Mouse (Mus musculus) forebrain, embryonic 13.5 days (tissue): ENCODE measurements around the gene Tmem50b. TPM values are rescaled to one million over a fixed set of nuclear protein-coding genes. Genes with fewer than 3 reads are reported as not detected.
"Not testable (repeated sequence)": the region's sequence is repeated elsewhere in the genome, so short reads cannot be mapped to it uniquely, and the experiment has no call there.

Experiments
- ATAC-seq: fragments of 200-750 bp; cut with Nextera tagmentation; 2 replicates; pipeline ENCODE4 v1.8.0; 2017
- H3K27ac ChIP-seq: fragments of 300-500 bp; sonication (generic); 2 replicates; pipeline ENCODE4 v1.5.1; 2015; ENCODE audit warnings: inconsistent platforms, mild to moderate bottlenecking, moderate library complexity
- H3K27me3 ChIP-seq: fragments of 300-500 bp; sonication (generic); 2 replicates; pipeline ENCODE4 v1.6.1; 2015; ENCODE audit warnings: mild to moderate bottlenecking, inconsistent platforms
- H3K36me3 ChIP-seq: fragments of 300-500 bp; sonication (generic); 2 replicates; pipeline ENCODE4 v1.6.1; 2015; ENCODE audit warnings: mild to moderate bottlenecking, inconsistent platforms; ENCODE audit not compliant: poor library complexity, severe bottlenecking
- H3K4me1 ChIP-seq: fragments of 300-500 bp; sonication (generic); 2 replicates; pipeline ENCODE4 v1.6.1; 2015; ENCODE audit warnings: inconsistent platforms
- H3K4me2 ChIP-seq: fragments of 300-500 bp; sonication (generic); 2 replicates; pipeline ENCODE4 v1.6.1; 2015; ENCODE audit warnings: inconsistent platforms, mild to moderate bottlenecking, moderate library complexity
- H3K4me3 ChIP-seq: fragments of 300-500 bp; sonication (generic); 2 replicates; pipeline ENCODE4 v1.5.1; 2015; ENCODE audit warnings: mild to moderate bottlenecking, inconsistent platforms
- H3K9ac ChIP-seq: fragments of 300-500 bp; sonication (generic); 2 replicates; pipeline ENCODE4 v1.6.1; 2015; ENCODE audit warnings: mild to moderate bottlenecking, inconsistent platforms
- H3K9me3 ChIP-seq: fragments of 300-500 bp; sonication (generic); replicated peaks from 2 replicates; pipeline ENCODE4 v1.6.1; 2016; ENCODE audit warnings: inconsistent platforms
- WGBS: fragments of 180-500 bp; shearing (Covaris S2); methylation state at CpG from one replicate; pipeline ENCODE4 v1.1.7; 2015; 5-methylcytosine and 5-hydroxymethylcytosine counted together
- polyA plus RNA-seq: library from polyadenylated mRNA; unstranded; fragments of >200 nt; fragmentation: Nextera tagmentation; extraction: Ambion mirVana; gene quantifications from 2 replicates; pipeline ENCODE4 v1.2.1, GENCODE M21; 2015

The Tmem50b gene
- polyA plus RNA-seq, result 49.9 and 55.6 TPM in 2 replicates

DNA sequence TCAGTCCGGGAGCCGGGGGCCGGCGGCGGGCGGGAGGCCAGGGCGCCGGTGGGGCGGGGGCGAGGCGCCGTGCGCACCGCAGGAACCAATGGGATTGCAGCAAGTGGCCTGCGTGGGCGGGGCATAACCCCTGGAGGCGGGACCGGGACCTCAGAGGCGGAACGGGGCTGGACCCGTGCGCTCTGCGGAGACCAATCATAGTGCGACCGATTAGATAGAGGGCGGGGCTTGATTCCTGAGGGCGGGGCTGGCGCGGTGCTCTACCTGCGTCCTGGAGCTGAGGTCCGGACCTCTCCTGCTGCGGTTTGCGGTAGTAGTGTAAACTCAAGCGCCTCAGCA is at the start of gene Tmem50b:
Gene Tmem50b, minus strand, starts transcription at position 129 of the 339 bp plus-strand sequence.
- Histone ChIP-seq H3K36me3 (0 out of 2 replicates have a peak, but pooled peaks cover 1% of the 10 kb centered on the region), H3K4me1 (peaks cover 18% of the 10 kb centered on the region), H3K4me2 (peak within 1 kb of the TSS; percentile 80), H3K9me3 (no peaks in the 10 kb centered on the region), H3K9ac (peak within 1 kb of the TSS; percentile 86), H3K4me3 (peak within 1 kb of the TSS; percentile 78), H3K27ac (peak within 1 kb of the TSS; percentile 32), H3K27me3 (peaks cover 11% of the 10 kb centered on the region)
- under 1% methylated on average over 34 of the region's 34 CpGs for WGBS
- peak; percentile 99 for ATAC-seq

DNA sequence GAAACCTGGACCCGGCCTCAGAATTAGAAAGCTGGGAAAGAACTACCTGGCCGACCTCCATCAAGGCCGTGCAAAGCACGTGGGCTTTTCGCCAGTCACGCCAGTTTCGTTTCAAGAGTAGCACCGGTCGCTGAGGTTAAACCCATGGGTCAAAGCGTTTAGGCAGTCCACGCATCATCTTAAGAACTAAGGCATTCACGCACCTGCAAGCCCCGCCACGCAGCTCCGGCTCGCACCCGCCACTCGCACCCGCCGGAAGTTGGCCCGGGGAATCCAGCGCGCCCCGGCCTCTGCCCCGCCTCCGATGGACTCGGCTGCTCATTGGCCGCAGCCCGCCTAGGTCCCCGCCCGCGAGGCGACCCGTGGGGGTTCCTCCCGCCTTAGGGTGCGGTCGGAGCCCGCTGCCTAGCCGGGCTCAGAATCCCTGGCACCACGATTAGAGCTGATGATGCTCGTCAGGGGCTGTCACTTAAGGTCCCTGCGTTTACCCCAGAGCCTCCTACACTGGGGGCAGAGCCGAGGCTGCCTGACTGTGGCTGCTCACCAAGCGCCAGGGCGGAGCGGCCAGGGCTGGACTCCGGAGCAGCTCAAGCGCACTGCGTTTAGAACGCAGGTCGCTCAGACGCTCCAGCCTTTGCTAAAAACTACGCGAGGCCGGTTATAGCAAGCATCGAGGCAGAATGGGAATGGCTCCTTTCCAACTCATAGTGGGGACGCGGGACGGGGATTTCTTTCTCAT is 49.2 kb upstream of the Tmem50b start, which contains the start of gene Gart:
Gene Gart, minus strand, starts transcription at position 272 of the 739 bp plus-strand sequence.
- peaks cover 23% of the 10 kb centered on the region for H3K36me3 ChIP-seq
- no peaks in the 10 kb centered on the region for H3K9me3 ChIP-seq
- H3K27ac ChIP-seq, result peak within 1 kb of the TSS; percentile 98
- ATAC-seq, result peak; percentile 86
- no peaks in the 10 kb centered on the region for H3K27me3 ChIP-seq
- peak within 1 kb of the TSS; percentile 95 for H3K4me2 ChIP-seq
- peak within 1 kb of the TSS; percentile 89 for H3K9ac ChIP-seq
- peaks cover 29% of the 10 kb centered on the region for H3K4me1 ChIP-seq
- H3K4me3 ChIP-seq, result peak within 1 kb of the TSS; percentile 80
- WGBS, result under 1% methylated on average over 58 of the region's 59 CpGs

DNA sequence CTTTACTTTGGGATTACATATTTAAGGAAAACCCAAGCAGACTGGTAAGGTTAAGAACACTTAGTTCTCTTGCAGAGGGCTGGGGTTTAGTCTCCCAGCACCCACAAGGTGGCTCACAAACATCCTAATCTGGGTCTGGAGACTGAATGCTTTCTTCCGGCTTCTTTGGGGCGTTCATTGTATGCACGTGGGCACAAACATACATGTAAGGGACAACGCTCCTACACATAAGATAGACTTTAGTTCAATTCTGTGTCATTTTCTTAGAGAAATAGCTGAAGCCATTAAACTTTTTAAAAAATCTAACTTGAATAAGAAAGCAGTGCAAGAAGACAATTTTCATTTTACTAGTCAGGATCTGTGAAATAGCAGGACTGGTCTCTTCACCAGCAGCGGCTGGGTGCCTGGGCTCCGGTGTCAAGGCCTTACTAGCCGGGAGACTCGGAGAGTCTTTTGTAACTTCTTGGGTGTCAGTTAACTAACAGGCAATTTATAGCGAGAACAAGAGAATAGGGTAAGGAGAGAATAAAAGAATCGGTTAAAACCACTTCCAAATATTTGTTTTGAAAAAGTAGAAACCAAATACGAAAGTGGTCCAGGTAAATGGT is 48.5 kb upstream of the Tmem50b start:
- Histone ChIP-seq H3K9ac (peak overlapping the region; percentile 89), H3K27ac (peak overlapping the region; percentile 98; the same call in 1 of the 2 replicates)

DNA sequence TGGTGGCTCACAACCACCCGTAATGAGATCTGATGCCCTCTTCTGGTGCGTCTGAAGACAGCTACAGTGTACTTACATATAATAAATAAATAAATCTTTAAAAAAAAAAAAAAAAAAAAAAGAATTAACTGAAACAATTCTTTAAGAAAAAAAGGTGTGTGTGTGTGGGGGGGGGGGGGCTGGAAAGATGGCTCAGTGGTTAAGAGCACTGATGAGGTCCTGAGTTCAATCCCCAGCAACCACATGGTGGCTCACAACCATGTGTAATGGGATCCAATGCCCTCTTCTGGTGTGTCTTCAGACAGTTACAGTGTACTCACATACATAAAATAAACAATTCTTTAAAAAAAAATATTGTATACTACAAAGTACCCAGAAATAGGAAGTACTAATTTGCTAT is 47.8 kb upstream of the Tmem50b start:
- not testable (repeated sequence) for H3K27ac ChIP-seq, ATAC-seq, H3K9me3 ChIP-seq, H3K27me3 ChIP-seq, H3K4me2 ChIP-seq, H3K9ac ChIP-seq, H3K4me3 ChIP-seq
- Histone ChIP-seq H3K4me1 (peaks cover 23% of the 10 kb centered on the region), H3K36me3 (peaks cover 29% of the 10 kb centered on the region)
- WGBS, result 56% methylated on average over 1 of the region's 2 CpGs

More for the DNA sequence above, 48.5 kb upstream of the Tmem50b start:
- no peak for ATAC-seq
- peak overlapping the region; percentile 80 for H3K4me3 ChIP-seq
- H3K36me3 ChIP-seq, result peaks cover 26% of the 10 kb centered on the region
- under 1% methylated on average over 11 of the region's 11 CpGs for WGBS
- no peaks in the 10 kb centered on the region for H3K9me3 ChIP-seq
- no peaks in the 10 kb centered on the region for H3K27me3 ChIP-seq
- H3K4me1 ChIP-seq, result peaks cover 27% of the 10 kb centered on the region
- peak overlapping the region; percentile 95 for H3K4me2 ChIP-seq

DNA sequence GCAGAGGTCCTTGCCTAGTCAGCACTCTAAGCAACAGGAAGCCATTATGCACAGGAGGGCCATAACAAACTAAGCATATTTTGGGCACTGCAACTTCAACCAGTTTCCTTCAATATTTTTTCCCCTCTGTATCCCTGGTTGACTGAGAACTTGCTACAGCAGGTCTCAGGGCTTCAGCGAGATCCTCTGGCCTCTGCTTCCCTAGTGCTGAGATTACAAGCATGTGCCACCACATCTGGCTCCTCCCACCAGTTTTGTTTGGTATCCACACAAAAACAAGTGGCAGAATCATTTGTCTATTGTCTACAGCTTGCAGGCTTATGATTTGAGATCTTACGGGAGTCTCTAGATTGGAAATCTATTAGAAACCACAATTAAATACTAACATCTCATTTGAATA is 47.3 kb upstream of the Tmem50b start:
- H3K9ac ChIP-seq, result no peak overlapping the region
- no peak overlapping the region for H3K4me3 ChIP-seq
- WGBS, result 79% methylated on average over 2 of the region's 2 CpGs
- H3K27me3 ChIP-seq, result no peaks in the 10 kb centered on the region
- no peak overlapping the region for H3K27ac ChIP-seq
- H3K4me2 ChIP-seq, result no peak overlapping the region
- peaks cover 34% of the 10 kb centered on the region for H3K36me3 ChIP-seq
- H3K4me1 ChIP-seq, result peaks cover 19% of the 10 kb centered on the region
- ATAC-seq, result no peak
- H3K9me3 ChIP-seq, result no peaks in the 10 kb centered on the region

DNA sequence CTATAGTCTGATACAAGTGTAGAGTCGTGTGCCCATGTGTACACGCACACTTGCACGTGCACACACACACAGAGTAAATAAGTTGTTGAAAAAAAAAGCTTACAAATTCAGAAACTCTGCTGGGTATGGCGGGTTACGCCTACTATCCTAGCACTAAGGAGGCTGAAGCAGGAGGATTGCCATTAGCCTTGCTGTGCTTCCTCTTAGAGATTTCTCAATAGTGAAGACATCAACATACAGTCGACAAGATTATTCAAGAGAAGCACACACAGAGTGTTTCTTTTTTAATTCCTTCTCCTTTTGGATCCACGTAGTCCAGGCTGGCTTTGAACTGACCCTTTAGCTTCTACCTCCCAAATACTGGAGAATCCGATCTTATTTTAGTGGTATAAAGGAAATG is 42.6 kb upstream of the Tmem50b start:
- H3K27me3 ChIP-seq, result no peaks in the 10 kb centered on the region
- H3K9me3 ChIP-seq, result no peaks in the 10 kb centered on the region
- WGBS, result 95% methylated on average over 8 of the region's 8 CpGs
- no peak overlapping the region for H3K4me2 ChIP-seq
- no peak overlapping the region for H3K4me3 ChIP-seq
- ATAC-seq, result no peak
- no peak overlapping the region for H3K9ac ChIP-seq
- no peak overlapping the region for H3K27ac ChIP-seq
- 0 out of 2 replicates have a peak, but pooled peaks cover 5% of the 10 kb centered on the region for H3K4me1 ChIP-seq
- H3K36me3 ChIP-seq, result peaks cover 81% of the 10 kb centered on the region

DNA sequence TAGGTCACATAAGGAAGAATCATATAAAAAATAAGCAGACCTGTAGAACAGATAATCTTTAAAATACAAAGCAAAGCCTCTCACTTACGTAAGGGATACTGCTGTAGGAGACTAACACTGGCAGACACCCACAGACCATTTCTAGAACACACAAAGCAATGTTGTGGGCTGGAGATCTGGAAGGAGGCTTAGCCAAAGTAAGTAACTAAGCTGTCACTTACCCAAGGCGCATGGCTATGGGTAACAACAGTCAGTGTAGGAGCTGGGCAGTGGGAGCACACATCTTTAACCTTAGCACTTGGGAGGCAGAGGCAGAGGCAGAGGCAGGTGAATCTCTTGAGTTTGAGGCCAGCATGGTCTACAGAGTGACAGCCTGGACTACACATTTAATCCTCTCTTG is 42.0 kb upstream of the Tmem50b start:
- H3K27me3 ChIP-seq, result no peaks in the 10 kb centered on the region
- H3K9ac ChIP-seq, result no peak overlapping the region
- WGBS, result 94% methylated on average over 2 of the region's 2 CpGs
- H3K27ac ChIP-seq, result no peak overlapping the region
- H3K36me3 ChIP-seq, result peaks cover 85% of the 10 kb centered on the region
- H3K4me3 ChIP-seq, result no peak overlapping the region
- no peak overlapping the region for H3K4me2 ChIP-seq
- 0 out of 2 replicates have a peak, but pooled peaks cover under 1% of the 10 kb centered on the region for H3K4me1 ChIP-seq
- H3K9me3 ChIP-seq, result no peaks in the 10 kb centered on the region
- no peak for ATAC-seq

DNA sequence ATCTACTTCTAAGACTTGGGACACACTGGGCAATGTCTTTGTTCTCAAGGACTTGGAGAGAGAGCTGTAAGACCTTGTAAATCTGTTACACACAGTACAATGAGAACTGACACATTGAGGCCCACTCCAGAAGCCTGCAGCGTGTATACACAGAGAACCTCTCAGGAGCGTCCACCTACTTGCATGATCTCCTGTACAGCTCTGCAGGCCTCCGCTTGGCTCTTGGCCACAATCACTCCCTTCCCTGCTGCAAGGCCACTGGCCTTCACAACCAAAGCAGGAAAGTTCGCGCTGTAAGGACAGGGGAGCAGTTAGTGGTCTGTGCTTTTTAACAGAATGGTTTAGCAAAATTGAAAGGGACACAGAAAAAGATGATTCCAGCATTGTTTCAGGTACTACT is 41.6 kb upstream of the Tmem50b start:
- no peaks in the 10 kb centered on the region for H3K4me1 ChIP-seq
- H3K27me3 ChIP-seq, result no peaks in the 10 kb centered on the region
- no peaks in the 10 kb centered on the region for H3K9me3 ChIP-seq
- H3K4me2 ChIP-seq, result no peak overlapping the region
- H3K27ac ChIP-seq, result no peak overlapping the region
- 97% methylated on average over 5 of the region's 5 CpGs for WGBS
- no peak overlapping the region for H3K4me3 ChIP-seq
- peaks cover 90% of the 10 kb centered on the region for H3K36me3 ChIP-seq
- H3K9ac ChIP-seq, result no peak overlapping the region
- no peak for ATAC-seq

DNA sequence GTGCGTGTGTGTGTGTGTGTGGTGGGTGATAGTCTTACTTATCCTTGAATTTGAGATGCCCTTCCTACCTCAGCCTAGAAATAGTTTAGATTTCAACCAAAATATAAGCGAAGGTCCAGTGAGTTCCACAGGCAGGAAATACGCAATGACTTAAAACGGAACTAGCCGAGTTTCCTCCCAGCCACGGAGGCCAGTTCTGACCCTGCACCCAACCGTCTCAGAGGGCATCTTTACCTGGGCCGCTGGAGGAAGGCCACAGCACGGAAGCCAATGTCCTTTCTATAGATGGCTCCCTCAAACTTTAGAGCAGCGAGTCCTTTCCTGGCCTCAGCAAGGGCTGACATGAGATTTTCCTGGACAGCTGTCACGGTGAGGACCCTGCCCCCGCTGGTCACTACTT is 36.0 kb upstream of the Tmem50b start:
- H3K36me3 ChIP-seq, result peaks cover 96% of the 10 kb centered on the region
- 93% methylated on average over 12 of the region's 12 CpGs for WGBS
- no peaks in the 10 kb centered on the region for H3K9me3 ChIP-seq
- ATAC-seq, result no peak
- H3K4me2 ChIP-seq, result no peak overlapping the region
- H3K4me1 ChIP-seq, result no peaks in the 10 kb centered on the region
- H3K27me3 ChIP-seq, result no peaks in the 10 kb centered on the region
- no peak overlapping the region for H3K27ac ChIP-seq
- H3K9ac ChIP-seq, result no peak overlapping the region
- H3K4me3 ChIP-seq, result no peak overlapping the region

DNA sequence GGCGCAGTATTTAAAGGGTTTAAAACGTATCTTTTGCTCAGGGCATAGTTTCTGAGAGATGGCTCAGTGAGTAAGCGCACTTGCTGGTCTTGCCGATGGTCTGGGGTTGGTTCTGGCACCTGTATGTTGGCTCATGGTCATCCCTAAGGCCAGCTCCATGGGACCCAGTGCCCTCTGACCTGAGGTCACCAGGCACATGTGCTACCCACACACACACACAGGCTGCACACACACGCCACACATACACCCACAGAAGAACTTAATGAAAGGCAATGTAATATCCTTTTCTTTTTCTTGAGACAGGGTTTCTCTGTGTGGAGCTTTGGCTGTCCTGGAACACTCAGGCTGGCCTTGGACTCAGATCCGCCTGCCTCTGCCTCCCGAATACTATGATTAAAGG is 35.3 kb upstream of the Tmem50b start:
- Histone ChIP-seq H3K4me3 (no peak overlapping the region), H3K27ac (no peak overlapping the region), H3K27me3 (no peaks in the 10 kb centered on the region), H3K9me3 (no peaks in the 10 kb centered on the region), H3K9ac (no peak overlapping the region), H3K4me1 (no peaks in the 10 kb centered on the region), H3K4me2 (no peak overlapping the region), H3K36me3 (peaks cover 96% of the 10 kb centered on the region)
- 94% methylated on average over 7 of the region's 7 CpGs for WGBS
- ATAC-seq, result no peak

DNA sequence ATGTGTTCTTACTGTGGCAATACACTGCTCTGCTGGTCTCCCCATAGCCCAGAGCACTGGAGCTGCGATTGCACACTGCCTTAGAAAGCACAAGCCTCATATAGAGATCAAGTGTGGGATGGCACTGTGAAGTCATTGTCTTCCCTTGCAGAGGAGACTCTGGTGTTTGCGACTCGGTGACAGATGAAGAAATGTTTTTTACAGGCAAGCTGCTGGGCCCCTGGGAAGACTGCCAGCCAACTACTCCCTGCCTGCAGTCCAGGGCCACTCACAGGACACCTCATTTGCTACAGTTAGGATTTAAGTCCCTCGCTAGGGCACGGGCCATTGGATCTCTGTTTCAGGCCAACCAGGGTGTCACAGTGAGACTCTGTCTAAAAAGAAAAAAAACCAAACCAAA is 34.8 kb upstream of the Tmem50b start:
- H3K36me3 ChIP-seq, result peaks cover 96% of the 10 kb centered on the region
- H3K4me1 ChIP-seq, result no peaks in the 10 kb centered on the region
- H3K9ac ChIP-seq, result no peak overlapping the region
- no peak overlapping the region for H3K27ac ChIP-seq
- WGBS, result 94% methylated on average over 5 of the region's 5 CpGs
- no peak for ATAC-seq
- no peak overlapping the region for H3K4me3 ChIP-seq
- no peaks in the 10 kb centered on the region for H3K9me3 ChIP-seq
- no peak overlapping the region for H3K4me2 ChIP-seq
- no peaks in the 10 kb centered on the region for H3K27me3 ChIP-seq

DNA sequence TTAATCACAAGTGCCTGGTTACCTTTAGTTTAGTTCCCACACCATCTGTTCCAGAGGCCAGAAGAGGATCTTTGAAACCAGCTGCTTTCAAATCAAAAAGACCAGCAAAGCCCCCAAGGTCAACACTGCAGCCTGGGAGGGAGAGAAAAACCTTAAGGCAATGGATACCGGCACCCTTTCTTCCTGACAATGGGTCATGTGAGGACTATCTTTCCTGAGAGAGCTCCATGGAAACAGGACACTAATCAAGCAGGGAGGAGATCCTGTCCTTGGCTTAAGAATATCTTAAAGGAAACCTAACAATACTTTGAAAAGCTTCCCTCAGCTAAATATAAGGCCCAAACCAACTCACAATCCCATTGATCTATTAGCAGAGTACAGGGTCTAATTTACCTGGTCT is 33.0 kb upstream of the Tmem50b start:
- no peak overlapping the region for H3K9ac ChIP-seq
- no peaks in the 10 kb centered on the region for H3K27me3 ChIP-seq
- H3K4me2 ChIP-seq, result no peak overlapping the region
- H3K9me3 ChIP-seq, result no peaks in the 10 kb centered on the region
- ATAC-seq, result no peak
- H3K27ac ChIP-seq, result no peak overlapping the region
- 71% methylated on average over 1 of the region's 1 CpGs for WGBS
- no peak overlapping the region for H3K4me3 ChIP-seq
- peaks cover 95% of the 10 kb centered on the region for H3K36me3 ChIP-seq
- H3K4me1 ChIP-seq, result no peaks in the 10 kb centered on the region
